10 mouse cellular contexts compared by ENCODE assay signal in the genomic region with DNA sequence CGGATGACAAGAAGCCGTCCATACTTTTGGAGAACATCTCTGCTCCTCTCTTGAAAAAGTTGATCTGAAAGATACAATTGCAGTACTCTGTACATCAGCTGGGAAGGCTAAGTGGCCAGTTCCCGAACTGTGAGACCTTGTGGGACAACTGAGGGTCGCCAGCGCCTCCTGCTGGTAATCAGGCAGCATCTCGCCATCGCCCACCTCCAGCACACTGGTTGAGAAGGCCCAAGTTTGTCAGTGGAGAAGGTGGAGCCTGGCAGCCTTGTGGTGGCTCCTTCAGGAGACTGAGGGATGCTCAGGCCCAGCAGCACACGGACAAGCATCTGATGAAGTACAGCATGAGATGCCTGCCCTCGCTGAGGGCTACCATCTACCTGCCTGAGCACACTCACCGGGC. TPM values are rescaled to one million over a fixed set of nuclear protein-coding genes. Genes with fewer than 3 reads are reported as not detected.
DNase-seq lines count a peak whose midpoint lies in the region; ATAC-seq lines count a peak whose summit lies in the region.
"Had no signal": no experiment of that assay in that cellular context is flagged by ENCODE, and none has a peak within 500 bp of the region (broad histone marks: within the 10 kb centered on the region; RNA-seq: fewer than 3 reads in every experiment).

No protein-coding gene starts in this region.

- H3K9ac ChIP-seq in hindbrain, embryonic 11.5 days (ENCODE audit: low read depth, low read length), result no peak overlapping the region
- no peak overlapping the region for H3K9ac ChIP-seq in hindbrain, embryonic 13.5 days
- no peak overlapping the region for H3K9ac ChIP-seq in embryonic facial prominence, embryonic 11.5 days (replicated peaks; ENCODE audit: low read length)
- H3K9ac ChIP-seq in neural tube, embryonic 11.5 days (ENCODE audit: low read length), result no peak overlapping the region

- 0 out of 2 replicates have a peak, but pooled peaks cover 2% of the 10 kb centered on the region for H3K36me3 ChIP-seq in hindbrain, embryonic 11.5 days (ENCODE audit: control insufficient read depth, insufficient read depth, low read length)
- H3K36me3 ChIP-seq in hindbrain, embryonic 13.5 days, result peaks cover 60% of the 10 kb centered on the region
- H3K36me3 ChIP-seq in embryonic facial prominence, embryonic 11.5 days (replicated peaks; ENCODE audit: control insufficient read depth, insufficient read depth, low read depth, low read length), result no peaks in the 10 kb centered on the region; the same call in 1 of the 2 replicates
- no peaks in the 10 kb centered on the region for H3K36me3 ChIP-seq in neural tube, embryonic 11.5 days (ENCODE audit: control insufficient read depth, insufficient read depth, low read length)

- H3K27me3 ChIP-seq in hindbrain, embryonic 11.5 days (ENCODE audit: control insufficient read depth, insufficient read depth, low read length), result no peaks in the 10 kb centered on the region
- no peaks in the 10 kb centered on the region for H3K27me3 ChIP-seq in hindbrain, embryonic 13.5 days
- no peaks in the 10 kb centered on the region for H3K27me3 ChIP-seq in embryonic facial prominence, embryonic 11.5 days (ENCODE audit: control insufficient read depth, insufficient read depth, low read length)
- H3K27me3 ChIP-seq in neural tube, embryonic 11.5 days (ENCODE audit: control insufficient read depth, insufficient read depth, low read length), result no peaks in the 10 kb centered on the region

- peak; percentile 64 for DNase-seq in hindbrain, embryonic 11.5 days (ENCODE audit: low spot score)
- peak; percentile 14 to 29 for DNase-seq in B cell, adult 2 months
- DNase-seq in T-cell, adult 2 months (ENCODE audit: low spot score), result peak; percentile 10
- DNase-seq in embryonic facial prominence, embryonic 11.5 days (ENCODE audit: low spot score), result peak; percentile 48
- DNase-seq in neural tube, embryonic 11.5 days (ENCODE audit: low spot score), result peak; percentile 58
- DNase-seq in right cerebral cortex, postnatal 25 days, result no peak
- DNase-seq in ovary, postnatal 14 days (ENCODE audit: low spot score), result no peak

- H3K4me3 ChIP-seq in hindbrain, embryonic 11.5 days (ENCODE audit: low read depth, low read length), result no peak overlapping the region
- H3K4me3 ChIP-seq in hindbrain, embryonic 13.5 days, result no peak overlapping the region
- no peak overlapping the region for H3K4me3 ChIP-seq in embryonic facial prominence, embryonic 11.5 days (ENCODE audit: low read depth, low read length)
- H3K4me3 ChIP-seq in neural tube, embryonic 11.5 days (ENCODE audit: low read depth, low read length), result no peak overlapping the region
- H3K4me3 ChIP-seq: erythroblast, embryonic 14.5 days; megakaryocyte, embryonic 14.5 days had no signal

- H3K27ac ChIP-seq in hindbrain, embryonic 11.5 days (ENCODE audit: low read depth, low read length), result no peak overlapping the region
- no peak overlapping the region for H3K27ac ChIP-seq in hindbrain, embryonic 13.5 days
- H3K27ac ChIP-seq in embryonic facial prominence, embryonic 11.5 days (replicated peaks; ENCODE audit: low read depth, low read length), result no peak overlapping the region
- no peak overlapping the region for H3K27ac ChIP-seq in neural tube, embryonic 11.5 days (ENCODE audit: low read depth, low read length)

- ATAC-seq in hindbrain, embryonic 11.5 days (ENCODE audit: low FRiP score), result no peak
- no peak for ATAC-seq in hindbrain, embryonic 13.5 days (ENCODE audit: low FRiP score)
- no peak for ATAC-seq in embryonic facial prominence, embryonic 11.5 days (replicated peaks; ENCODE audit: insufficient number of reproducible peaks, low FRiP score, low TSS enrichment, low read depth)
- no peak for ATAC-seq in neural tube, embryonic 11.5 days (ENCODE audit: insufficient read depth, low FRiP score, low TSS enrichment)

- no peak overlapping the region for H3K4me2 ChIP-seq in hindbrain, embryonic 11.5 days (replicated peaks; ENCODE audit: low read depth, low read length)
- no peak overlapping the region for H3K4me2 ChIP-seq in hindbrain, embryonic 13.5 days
- H3K4me2 ChIP-seq in embryonic facial prominence, embryonic 11.5 days (ENCODE audit: low read depth, low read length), result no peak overlapping the region
- H3K4me2 ChIP-seq in neural tube, embryonic 11.5 days (ENCODE audit: low read depth), result no peak overlapping the region

- no peaks in the 10 kb centered on the region for H3K9me3 ChIP-seq in hindbrain, embryonic 11.5 days (ENCODE audit: control insufficient read depth, low read length)
- H3K9me3 ChIP-seq in hindbrain, embryonic 13.5 days, result no peaks in the 10 kb centered on the region
- no peaks in the 10 kb centered on the region for H3K9me3 ChIP-seq in embryonic facial prominence, embryonic 11.5 days (replicated peaks; ENCODE audit: control insufficient read depth, low read length)
- H3K9me3 ChIP-seq in neural tube, embryonic 11.5 days (ENCODE audit: control insufficient read depth, low read length), result no peaks in the 10 kb centered on the region
- H3K9me3 ChIP-seq: megakaryocyte, embryonic 14.5 days had no signal

- H3K4me1 ChIP-seq in hindbrain, embryonic 11.5 days (replicated peaks; ENCODE audit: control insufficient read depth, insufficient read depth, low read length), result no peaks in the 10 kb centered on the region
- H3K4me1 ChIP-seq in hindbrain, embryonic 13.5 days (replicated peaks), result peaks cover 6% of the 10 kb centered on the region; the same call in 1 of the 2 replicates
- no peaks in the 10 kb centered on the region for H3K4me1 ChIP-seq in embryonic facial prominence, embryonic 11.5 days (ENCODE audit: control insufficient read depth, insufficient read depth, low read length)
- no peaks in the 10 kb centered on the region for H3K4me1 ChIP-seq in neural tube, embryonic 11.5 days (ENCODE audit: control insufficient read depth, insufficient read depth, low read length)

- 48% methylated on average over 10 of the region's 10 CpGs for WGBS in hindbrain, embryonic 11.5 days
- WGBS in hindbrain, embryonic 13.5 days, result 55% methylated on average over 10 of the region's 10 CpGs
- WGBS in embryonic facial prominence, embryonic 11.5 days, result 52% methylated on average over 10 of the region's 10 CpGs
- 57% methylated on average over 10 of the region's 10 CpGs for WGBS in neural tube, embryonic 11.5 days

RNA-seq across cellular contexts. Expression of a gene that starts 31.2 kb away (rescaled TPM):
- 32.0 and 38.5 TPM in 2 replicates for polyA plus RNA-seq in hindbrain, embryonic 11.5 days (2014; fragmentation: Nextera tagmentation; extraction: Ambion mirVana)
- polyA plus RNA-seq in hindbrain, embryonic 13.5 days (2015; fragmentation: Nextera tagmentation; extraction: Ambion mirVana), result 48.3 and 48.4 TPM in 2 replicates
- polyA plus RNA-seq in embryonic facial prominence, embryonic 11.5 days (2014; fragmentation: Nextera tagmentation; extraction: Ambion mirVana), result 41.8 and 43.2 TPM in 2 replicates
- 31.0 and 37.8 TPM in 2 replicates for polyA plus RNA-seq in neural tube, embryonic 11.5 days (2014; fragmentation: Nextera tagmentation; extraction: Ambion mirVana)

Comparison
In these comparisons a context has a peak if more than half of its experiments do, and no peak if none do; other contexts are left out.
1. DNase-seq: peak in hindbrain, embryonic 11.5 days (single experiment), B cell, adult 2 months (2 of 2), T-cell, adult 2 months (single experiment), embryonic facial prominence, embryonic 11.5 days (single experiment) and neural tube, embryonic 11.5 days (single experiment); none in right cerebral cortex, postnatal 25 days (single experiment) and ovary, postnatal 14 days (single experiment).